Mouse (Mus musculus) CH12.LX (cell line): ENCODE measurements around the gene Slc43a1.

ENCODE experiments used
- CTCF ChIP-seq, 2 experiments: IDR thresholded peaks in 1 of 2; conservative IDR thresholded peaks in 1 of 2; 2 replicates each; pipeline ENCODE4 v1.5.1; 2011 to 2012; ENCODE audit warnings: low read depth in 2 of 2, low read length in 2 of 2, improper control_type of control experiment in 1 of 2, inconsistent platforms in 1 of 2, mild to moderate bottlenecking in 1 of 2, moderate library complexity in 1 of 2
- E2F4 ChIP-seq: IDR thresholded peaks from 2 replicates; pipeline ENCODE4 v1.6.1; 2011; ENCODE audit warnings: low read depth, low read length, improper control_type of control experiment; ENCODE audit not compliant: insufficient replicate concordance
- EP300 ChIP-seq: IDR thresholded peaks from 2 replicates; pipeline ENCODE4 v1.6.1; 2011; ENCODE audit warnings: low read length, improper control_type of control experiment
- MYC ChIP-seq: IDR thresholded peaks from 2 replicates; pipeline ENCODE4 v1.6.1; 2011; ENCODE audit warnings: low read depth, mild to moderate bottlenecking, improper control_type of control experiment, low read length
- POLR2A ChIP-seq: IDR thresholded peaks from 2 replicates; pipeline ENCODE4 v1.6.1; 2011; ENCODE audit warnings: low read depth, mild to moderate bottlenecking, improper control_type of control experiment, low read length

DNA sequence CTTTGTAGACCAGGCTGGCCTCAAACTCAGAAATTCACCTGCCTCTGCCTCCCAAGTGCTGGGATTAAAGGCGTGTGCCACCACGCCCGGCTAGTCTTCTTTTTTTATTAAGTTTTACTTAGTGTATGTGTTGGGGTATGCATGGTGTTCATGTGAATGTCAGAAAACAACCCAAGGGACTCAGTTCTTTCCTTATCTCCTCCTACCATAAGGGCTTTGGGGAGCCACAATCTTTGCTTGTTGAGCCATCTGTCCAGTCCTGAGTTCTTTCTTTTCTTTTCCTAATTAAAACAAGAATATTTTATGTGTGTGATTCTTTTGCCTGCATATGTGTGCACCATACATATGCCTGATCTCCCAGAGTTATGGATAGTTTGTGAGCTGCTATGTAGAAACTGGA, 45.5 kb upstream of the Slc43a1 start:
- TF ChIP-seq CTCF (conservative IDR thresholded peaks at IDR 0.05 in 1 of 2, IDR thresholded peaks at IDR 0.05 in 1 of 2; ENCODE audit: low read depth in 2 of 2, low read length in 2 of 2) (no peak), MYC (no peak), POLR2A (no peak), E2F4 (no peak), EP300 (no peak)
